8 mouse cellular contexts compared by ENCODE assay signal in the genomic region with DNA sequence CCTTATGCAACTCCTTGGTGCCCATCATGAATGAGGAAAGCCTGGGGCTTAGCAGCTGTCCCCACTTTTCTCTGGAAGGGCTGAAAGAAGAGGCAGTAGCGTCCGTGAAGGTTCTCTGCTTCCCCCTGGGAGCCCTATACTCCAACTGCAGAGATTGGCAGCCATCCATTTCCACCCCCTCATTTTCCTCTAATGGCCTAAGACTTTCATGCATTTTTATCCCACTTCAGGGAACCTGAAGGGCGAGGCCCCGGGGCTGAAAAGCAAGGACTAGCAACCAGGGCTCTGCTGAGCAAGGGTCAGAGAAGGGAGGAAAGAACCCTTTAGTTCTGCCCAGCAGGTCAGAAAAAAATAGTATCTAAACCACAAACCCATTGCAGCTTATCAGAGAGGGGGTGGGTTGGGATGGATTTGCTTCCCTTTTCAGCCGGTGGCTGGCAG. TPM values are rescaled to one million over a fixed set of nuclear protein-coding genes. Genes with fewer than 3 reads are reported as not detected.
DNase-seq lines count a peak whose midpoint lies in the region; ATAC-seq lines count a peak whose summit lies in the region.

No protein-coding gene starts in this region.

- no peaks in the 10 kb centered on the region for H3K27me3 ChIP-seq in embryonic facial prominence, embryonic 14.5 days (replicated peaks; ENCODE audit: control insufficient read depth, insufficient read depth, low read length)
- H3K27me3 ChIP-seq in hindbrain, embryonic 11.5 days (ENCODE audit: control insufficient read depth, insufficient read depth, low read length), result no peaks in the 10 kb centered on the region
- H3K27me3 ChIP-seq in limb, embryonic 10.5 days (ENCODE audit: low read depth, poor library complexity, severe bottlenecking), result no peaks in the 10 kb centered on the region
- no peaks in the 10 kb centered on the region for H3K27me3 ChIP-seq in neural tube, embryonic 14.5 days (ENCODE audit: control insufficient read depth, insufficient read depth, low read length)

- H3K36me3 ChIP-seq in embryonic facial prominence, embryonic 14.5 days (ENCODE audit: control insufficient read depth, insufficient read depth, low read length), result peaks cover 27% of the 10 kb centered on the region
- H3K36me3 ChIP-seq in hindbrain, embryonic 11.5 days (ENCODE audit: control insufficient read depth, insufficient read depth, low read length), result peaks cover 9% of the 10 kb centered on the region; the same call in 1 of the 2 replicates
- peaks cover 37% of the 10 kb centered on the region for H3K36me3 ChIP-seq in limb, embryonic 10.5 days
- no peaks in the 10 kb centered on the region for H3K36me3 ChIP-seq in neural tube, embryonic 14.5 days (ENCODE audit: control insufficient read depth, insufficient read depth, low read length)

- H3K27ac ChIP-seq in embryonic facial prominence, embryonic 14.5 days (replicated peaks; ENCODE audit: low read depth, low read length), result peak overlapping the region; percentile 82; the same call in 1 of the 2 replicates
- no peak overlapping the region for H3K27ac ChIP-seq in hindbrain, embryonic 11.5 days (ENCODE audit: low read depth, low read length)
- H3K27ac ChIP-seq in limb, embryonic 10.5 days, result peak overlapping the region; percentile 95; the same call in 1 of the 2 replicates
- peak overlapping the region; percentile 82; the same call in 1 of the 2 replicates for H3K27ac ChIP-seq in neural tube, embryonic 14.5 days (ENCODE audit: low read depth, low read length)

- peaks cover 15% of the 10 kb centered on the region for H3K4me1 ChIP-seq in embryonic facial prominence, embryonic 14.5 days (ENCODE audit: control insufficient read depth, insufficient read depth, low read length)
- peaks cover 4% of the 10 kb centered on the region; the same call in 1 of the 2 replicates for H3K4me1 ChIP-seq in hindbrain, embryonic 11.5 days (replicated peaks; ENCODE audit: control insufficient read depth, insufficient read depth, low read length)
- H3K4me1 ChIP-seq in limb, embryonic 10.5 days, result peaks cover 23% of the 10 kb centered on the region
- peaks cover 20% of the 10 kb centered on the region for H3K4me1 ChIP-seq in neural tube, embryonic 14.5 days (ENCODE audit: control insufficient read depth, insufficient read depth, low read length)

- WGBS in embryonic facial prominence, embryonic 14.5 days, result 8% methylated on average over 5 of the region's 5 CpGs
- WGBS in hindbrain, embryonic 11.5 days, result 17% methylated on average over 5 of the region's 5 CpGs
- WGBS in limb, embryonic 10.5 days, result 46% methylated on average over 5 of the region's 5 CpGs
- WGBS in neural tube, embryonic 14.5 days, result 6% methylated on average over 5 of the region's 5 CpGs

- ATAC-seq in embryonic facial prominence, embryonic 14.5 days (ENCODE audit: low read depth), result no peak
- ATAC-seq in hindbrain, embryonic 11.5 days (ENCODE audit: low FRiP score), result no peak
- no peak for ATAC-seq in neural tube, embryonic 14.5 days (ENCODE audit: low read depth)

- peak overlapping the region; percentile 90 for H3K4me2 ChIP-seq in embryonic facial prominence, embryonic 14.5 days (ENCODE audit: low read depth, low read length)
- H3K4me2 ChIP-seq in hindbrain, embryonic 11.5 days (replicated peaks; ENCODE audit: low read depth, low read length), result peak overlapping the region; percentile 85
- H3K4me2 ChIP-seq in neural tube, embryonic 14.5 days (ENCODE audit: low read depth, low read length), result peak overlapping the region; percentile 74

- H3K9ac ChIP-seq in embryonic facial prominence, embryonic 14.5 days (ENCODE audit: low read depth, low read length), result peak overlapping the region; percentile 77; the same call in 1 of the 2 replicates
- peak overlapping the region; percentile 77; the same call in 1 of the 2 replicates for H3K9ac ChIP-seq in hindbrain, embryonic 11.5 days (ENCODE audit: low read depth, low read length)
- peak overlapping the region; percentile 79; the same call in 1 of the 2 replicates for H3K9ac ChIP-seq in neural tube, embryonic 14.5 days (replicated peaks; ENCODE audit: low read depth, low read length)

- H3K4me3 ChIP-seq in embryonic facial prominence, embryonic 14.5 days (ENCODE audit: low read depth, low read length), result peak overlapping the region; percentile 66
- peak overlapping the region; percentile 60 for H3K4me3 ChIP-seq in hindbrain, embryonic 11.5 days (ENCODE audit: low read depth, low read length)
- H3K4me3 ChIP-seq in limb, embryonic 10.5 days, result peak overlapping the region; percentile 70
- peak overlapping the region; percentile 62 for H3K4me3 ChIP-seq in neural tube, embryonic 14.5 days (ENCODE audit: low read depth, low read length)

- DNase-seq in right cerebral cortex, postnatal 10 days (ENCODE audit: low spot score in 2 of 2), result peak; percentile 58 to 61
- no peak for DNase-seq in right cerebral cortex, adult 2 months (ENCODE audit: low spot score in 2 of 2)
- peak; percentile 77 for DNase-seq in embryonic facial prominence, embryonic 14.5 days (ENCODE audit: low spot score)
- no peak for DNase-seq in hindbrain, embryonic 11.5 days (ENCODE audit: low spot score)
- no peak for DNase-seq in limb, embryonic 10.5 days (ENCODE audit: low spot score)
- no peak for DNase-seq in thymus, postnatal 25 days
- no peak for DNase-seq in urinary bladder, adult 18-20 months (ENCODE audit: low spot score in 2 of 2)

- peaks cover 19% of the 10 kb centered on the region for H3K9me3 ChIP-seq in embryonic facial prominence, embryonic 14.5 days (ENCODE audit: control insufficient read depth, low read length)
- H3K9me3 ChIP-seq in hindbrain, embryonic 11.5 days (ENCODE audit: control insufficient read depth, low read length), result no peaks in the 10 kb centered on the region
- H3K9me3 ChIP-seq in limb, embryonic 10.5 days (replicated peaks), result peaks cover 8% of the 10 kb centered on the region
- no peaks in the 10 kb centered on the region for H3K9me3 ChIP-seq in neural tube, embryonic 14.5 days (ENCODE audit: control insufficient read depth, low read length)

RNA-seq across cellular contexts. Expression of a gene that starts 0.9 kb away (rescaled TPM):
- polyA plus RNA-seq in embryonic facial prominence, embryonic 14.5 days (2014; fragmentation: Nextera tagmentation; extraction: Ambion mirVana), result 25.3 and 25.8 TPM in 2 replicates
- 19.7 and 23.3 TPM in 2 replicates for polyA plus RNA-seq in hindbrain, embryonic 11.5 days (2014; fragmentation: Nextera tagmentation; extraction: Ambion mirVana)
- 20.7 and 20.9 TPM in 2 replicates for polyA plus RNA-seq in limb, embryonic 10.5 days (2016; fragmentation: Nextera tagmentation; extraction: Ambion mirVana)
- 15.2 and 20.7 TPM in 2 replicates for polyA plus RNA-seq in neural tube, embryonic 14.5 days (2014; fragmentation: Nextera tagmentation; extraction: Ambion mirVana)

RNA-seq across cellular contexts. Expression of a gene that starts 20.4 kb away (rescaled TPM):
- 96.8 and 114 TPM in 2 replicates for polyA plus RNA-seq in embryonic facial prominence, embryonic 14.5 days (2014; fragmentation: Nextera tagmentation; extraction: Ambion mirVana)
- 70.5 and 75.3 TPM in 2 replicates for polyA plus RNA-seq in hindbrain, embryonic 11.5 days (2014; fragmentation: Nextera tagmentation; extraction: Ambion mirVana)
- 106 and 112 TPM in 2 replicates for polyA plus RNA-seq in limb, embryonic 10.5 days (2016; fragmentation: Nextera tagmentation; extraction: Ambion mirVana)
- 35.8 and 58.6 TPM in 2 replicates for polyA plus RNA-seq in neural tube, embryonic 14.5 days (2014; fragmentation: Nextera tagmentation; extraction: Ambion mirVana)

Comparison
In these comparisons a context has a peak if more than half of its experiments do, and no peak if none do; other contexts are left out.
1. DNase-seq: peak in right cerebral cortex, postnatal 10 days (2 of 2) and embryonic facial prominence, embryonic 14.5 days (single experiment); none in right cerebral cortex, adult 2 months (0 of 2), hindbrain, embryonic 11.5 days (single experiment), limb, embryonic 10.5 days (single experiment), thymus, postnatal 25 days (single experiment) and urinary bladder, adult 18-20 months (0 of 2).
2. Peak in every context shown above with its lines, with median percentiles within 50 percentile points of each other: H3K4me2 ChIP-seq, H3K4me3 ChIP-seq and H3K9ac ChIP-seq.